ENCODE assay signal across 8 mouse cellular contexts in genomic region chr5:100428734-100429343, GRCm38 (mm10). TPM values are rescaled to one million over a fixed set of nuclear protein-coding genes. Genes with fewer than 3 reads are reported as not detected.
A peak's percentile ranks its signal among the peaks of the same experiment; 100 is the strongest.
DNase-seq lines count a peak whose midpoint lies in the region; ATAC-seq lines count a peak whose summit lies in the region.

No protein-coding gene starts in this region.

- H3K9me3 ChIP-seq in lung, embryonic 16.5 days (ENCODE audit: control insufficient read depth, low read length): no peaks in the 10 kb centered on the region
- H3K9me3 ChIP-seq in embryonic facial prominence, embryonic 12.5 days: no peaks in the 10 kb centered on the region
- no peaks in the 10 kb centered on the region for H3K9me3 ChIP-seq in intestine, embryonic 15.5 days
- no peaks in the 10 kb centered on the region for H3K9me3 ChIP-seq in neural tube, embryonic 12.5 days

- H3K27ac ChIP-seq in lung, embryonic 16.5 days (ENCODE audit: low read length): peak overlapping the region; percentile 96
- peak overlapping the region; percentile 92 for H3K27ac ChIP-seq in embryonic facial prominence, embryonic 12.5 days
- peak overlapping the region; percentile 88 for H3K27ac ChIP-seq in intestine, embryonic 15.5 days
- H3K27ac ChIP-seq in neural tube, embryonic 12.5 days: peak overlapping the region; percentile 82; the same call in 1 of the 2 replicates

- peaks cover 22% of the 10 kb centered on the region for H3K36me3 ChIP-seq in lung, embryonic 16.5 days (ENCODE audit: control insufficient read depth, insufficient read depth, low read length)
- H3K36me3 ChIP-seq in embryonic facial prominence, embryonic 12.5 days: peaks cover 42% of the 10 kb centered on the region
- H3K36me3 ChIP-seq in intestine, embryonic 15.5 days: peaks cover 12% of the 10 kb centered on the region; the same call in 1 of the 2 replicates
- H3K36me3 ChIP-seq in neural tube, embryonic 12.5 days: peaks cover 36% of the 10 kb centered on the region

- peak; percentile 55 for ATAC-seq in lung, embryonic 16.5 days (ENCODE audit: low read depth)
- ATAC-seq in embryonic facial prominence, embryonic 12.5 days (ENCODE audit: insufficient number of reproducible peaks, insufficient read depth, low FRiP score, low TSS enrichment): peak; percentile 35; the same call in 1 of the 2 replicates
- peak; percentile 52 for ATAC-seq in intestine, embryonic 15.5 days
- ATAC-seq in neural tube, embryonic 12.5 days (ENCODE audit: low FRiP score, low read depth): peak; percentile 78

- no peak for DNase-seq in lung, postnatal 4 days
- DNase-seq in layer of hippocampus, adult 9-11 months: no peak
- DNase-seq in cerebellum, postnatal 10 days: no peak
- DNase-seq in kidney, adult 9 months: no peak

- peak overlapping the region; percentile 85 for H3K4me3 ChIP-seq in lung, embryonic 16.5 days (ENCODE audit: low read length)
- peak overlapping the region; percentile 79 for H3K4me3 ChIP-seq in embryonic facial prominence, embryonic 12.5 days
- peak overlapping the region; percentile 84 for H3K4me3 ChIP-seq in intestine, embryonic 15.5 days (replicated peaks)
- H3K4me3 ChIP-seq in neural tube, embryonic 12.5 days: peak overlapping the region; percentile 76

- no peaks in the 10 kb centered on the region for H3K27me3 ChIP-seq in lung, embryonic 16.5 days (ENCODE audit: control insufficient read depth, insufficient read depth, low read depth, low read length)
- no peaks in the 10 kb centered on the region for H3K27me3 ChIP-seq in embryonic facial prominence, embryonic 12.5 days
- no peaks in the 10 kb centered on the region for H3K27me3 ChIP-seq in intestine, embryonic 15.5 days (replicated peaks)
- H3K27me3 ChIP-seq in neural tube, embryonic 12.5 days (replicated peaks): no peaks in the 10 kb centered on the region

- H3K4me1 ChIP-seq in lung, embryonic 16.5 days (replicated peaks; ENCODE audit: control insufficient read depth, insufficient read depth, low read length): peaks cover 35% of the 10 kb centered on the region
- peaks cover 45% of the 10 kb centered on the region for H3K4me1 ChIP-seq in embryonic facial prominence, embryonic 12.5 days
- H3K4me1 ChIP-seq in intestine, embryonic 15.5 days (replicated peaks): peaks cover 33% of the 10 kb centered on the region
- H3K4me1 ChIP-seq in neural tube, embryonic 12.5 days: peaks cover 46% of the 10 kb centered on the region

- 0% methylated on average over 20 of the region's 20 CpGs for WGBS in lung, embryonic 16.5 days
- WGBS in embryonic facial prominence, embryonic 12.5 days: under 1% methylated on average over 20 of the region's 20 CpGs
- WGBS in intestine, embryonic 15.5 days: under 1% methylated on average over 20 of the region's 20 CpGs
- WGBS in neural tube, embryonic 12.5 days: under 1% methylated on average over 20 of the region's 20 CpGs

- peak overlapping the region; percentile 95 for H3K9ac ChIP-seq in lung, embryonic 16.5 days (ENCODE audit: low read length)
- H3K9ac ChIP-seq in embryonic facial prominence, embryonic 12.5 days: peak overlapping the region; percentile 90
- peak overlapping the region; percentile 89 for H3K9ac ChIP-seq in intestine, embryonic 15.5 days
- H3K9ac ChIP-seq in neural tube, embryonic 12.5 days: peak overlapping the region; percentile 89

- H3K4me2 ChIP-seq in lung, embryonic 16.5 days (ENCODE audit: low read depth, low read length): peak overlapping the region; percentile 66
- peak overlapping the region; percentile 95 for H3K4me2 ChIP-seq in embryonic facial prominence, embryonic 12.5 days (replicated peaks)
- H3K4me2 ChIP-seq in intestine, embryonic 15.5 days (replicated peaks): peak overlapping the region; percentile 70
- peak overlapping the region; percentile 95 for H3K4me2 ChIP-seq in neural tube, embryonic 12.5 days (replicated peaks)

RNA-seq across cellular contexts. Expression of gene Sec31a, which starts 12.8 kb away (rescaled TPM):
- 156 and 161 TPM in 2 replicates for polyA plus RNA-seq in lung, embryonic 16.5 days (2015; fragmentation: Nextera tagmentation; extraction: Ambion mirVana)
- polyA plus RNA-seq in embryonic facial prominence, embryonic 12.5 days (2016; fragmentation: Nextera tagmentation; extraction: Ambion mirVana): 156 TPM in 2 replicates
- polyA plus RNA-seq in intestine, embryonic 15.5 days (2015; fragmentation: Nextera tagmentation; extraction: Ambion mirVana): 179 and 181 TPM in 2 replicates
- polyA plus RNA-seq in neural tube, embryonic 12.5 days (2016; fragmentation: Nextera tagmentation; extraction: Ambion mirVana): 108 and 112 TPM in 2 replicates
